Mouse (Mus musculus): ENCODE results near the gene Nfe2l1. TPM values are rescaled to one million over a fixed set of nuclear protein-coding genes. Genes with fewer than 3 reads are reported as not detected.
"Not testable (repeated sequence)": the region's sequence is repeated elsewhere in the genome, so short reads cannot be mapped to it uniquely, and the experiment has no call there.

The Nfe2l1 gene
- polyA plus RNA-seq, 1 experiment from 2014 or later, result 40.1 TPM

- H3K36me3 ChIP-seq (ENCODE audit: control insufficient read depth, insufficient read depth, low read length), result 0 out of 2 replicates have a peak, but pooled peaks cover 2% of the 10 kb centered on the region
- no peaks in the 10 kb centered on the region for H3K27me3 ChIP-seq (ENCODE audit: control insufficient read depth, insufficient read depth, low read length)
- no peak for ATAC-seq (ENCODE audit: low FRiP score, low TSS enrichment)
- DNase-seq, result no peak
- H3K9me3 ChIP-seq (ENCODE audit: control insufficient read depth, low read length), result no peaks in the 10 kb centered on the region
- 39% methylated on average over 9 of the region's 9 CpGs for WGBS
- no peak overlapping the region for H3K4me3 ChIP-seq (replicated peaks; ENCODE audit: low read depth, low read length)
- H3K27ac ChIP-seq (replicated peaks; ENCODE audit: low read depth, low read length), result no peak overlapping the region
- no peak overlapping the region for H3K9ac ChIP-seq (replicated peaks; ENCODE audit: low read length)
- no peak overlapping the region for H3K4me2 ChIP-seq (ENCODE audit: low read length)
- H3K4me1 ChIP-seq (ENCODE audit: control insufficient read depth, insufficient read depth, low read length), result peaks cover 11% of the 10 kb centered on the region
These were observed 42.9 kb downstream of the Nfe2l1 start for GRCm38 (mm10) chr11:96786731-96787450.

DNA sequence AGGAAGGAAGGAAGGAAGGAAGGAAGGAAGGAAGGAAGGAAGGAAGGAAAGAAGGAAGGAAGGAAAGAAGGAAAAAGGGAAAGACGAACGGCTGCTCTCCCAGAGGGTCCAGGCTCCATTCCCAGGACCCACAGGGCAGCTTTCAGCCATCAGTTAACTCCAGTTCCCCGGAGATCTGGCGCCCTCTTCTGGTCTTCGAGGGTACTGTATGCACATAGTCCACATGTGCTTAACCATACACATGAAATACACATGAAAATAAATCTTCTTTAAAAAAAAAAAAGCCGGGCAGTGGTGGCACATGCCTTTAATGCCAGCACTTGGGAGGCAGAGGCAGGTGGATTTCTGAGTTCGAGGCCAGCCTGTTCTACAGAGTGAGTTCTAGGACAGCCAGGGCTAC is 44.9 kb downstream of the Nfe2l1 start:
- WGBS, result 11% methylated on average over 7 of the region's 7 CpGs
- H3K4me1 ChIP-seq (ENCODE audit: control insufficient read depth, insufficient read depth, low read length); ATAC-seq (ENCODE audit: low FRiP score, low TSS enrichment): not testable (repeated sequence)

GRCm38 (mm10) chr11:96781425-96781824 is 48.3 kb downstream of the Nfe2l1 start:
- Histone ChIP-seq H3K9ac (replicated peaks; ENCODE audit: low read length) (no peak overlapping the region), H3K4me2 (ENCODE audit: low read length) (no peak overlapping the region), H3K36me3 (ENCODE audit: control insufficient read depth, insufficient read depth, low read length) (no peaks in the 10 kb centered on the region), H3K9me3 (ENCODE audit: control insufficient read depth, low read length) (no peaks in the 10 kb centered on the region), H3K27me3 (ENCODE audit: control insufficient read depth, insufficient read depth, low read length) (no peaks in the 10 kb centered on the region), H3K4me3 (replicated peaks; ENCODE audit: low read depth, low read length) (no peak overlapping the region), H3K27ac (replicated peaks; ENCODE audit: low read depth, low read length) (no peak overlapping the region), H3K4me1 (ENCODE audit: control insufficient read depth, insufficient read depth, low read length) (peaks cover 5% of the 10 kb centered on the region)
- 93% methylated on average over 2 of the region's 2 CpGs for WGBS
- ATAC-seq (ENCODE audit: low FRiP score, low TSS enrichment) (no peak), DNase-seq (no peak)

More for the DNA sequence above, 44.9 kb downstream of the Nfe2l1 start:
- peak; percentile 80 for DNase-seq
- H3K27ac ChIP-seq (replicated peaks; ENCODE audit: low read depth, low read length); H3K9ac ChIP-seq (replicated peaks; ENCODE audit: low read length); H3K4me3 ChIP-seq (replicated peaks; ENCODE audit: low read depth, low read length); H3K36me3 ChIP-seq (ENCODE audit: control insufficient read depth, insufficient read depth, low read length); H3K4me2 ChIP-seq (ENCODE audit: low read length); H3K9me3 ChIP-seq (ENCODE audit: control insufficient read depth, low read length); H3K27me3 ChIP-seq (ENCODE audit: control insufficient read depth, insufficient read depth, low read length): not testable (repeated sequence)

- Histone ChIP-seq H3K4me3 (replicated peaks; ENCODE audit: low read depth, low read length) (no peak overlapping the region), H3K9me3 (ENCODE audit: control insufficient read depth, low read length) (no peaks in the 10 kb centered on the region), H3K4me1 (ENCODE audit: control insufficient read depth, insufficient read depth, low read length) (peaks cover 8% of the 10 kb centered on the region), H3K9ac (replicated peaks; ENCODE audit: low read length) (no peak overlapping the region), H3K27me3 (ENCODE audit: control insufficient read depth, insufficient read depth, low read length) (no peaks in the 10 kb centered on the region), H3K36me3 (ENCODE audit: control insufficient read depth, insufficient read depth, low read length) (no peaks in the 10 kb centered on the region), H3K4me2 (ENCODE audit: low read length) (no peak overlapping the region), H3K27ac (replicated peaks; ENCODE audit: low read depth, low read length) (no peak overlapping the region)
- DNase-seq, result no peak
- no peak for ATAC-seq (ENCODE audit: low FRiP score, low TSS enrichment)
- 76% methylated on average over 5 of the region's 5 CpGs for WGBS
These were observed 49.5 kb downstream of the Nfe2l1 start for GRCm38 (mm10) chr11:96780306-96780705.

GRCm38 (mm10) chr11:96778061-96778627 is 51.6 kb downstream of the Nfe2l1 start:
- not testable (repeated sequence) for H3K36me3 ChIP-seq (ENCODE audit: control insufficient read depth, insufficient read depth, low read length); H3K4me1 ChIP-seq (ENCODE audit: control insufficient read depth, insufficient read depth, low read length); ATAC-seq (ENCODE audit: low FRiP score, low TSS enrichment); H3K9ac ChIP-seq (replicated peaks; ENCODE audit: low read length); H3K27me3 ChIP-seq (ENCODE audit: control insufficient read depth, insufficient read depth, low read length); H3K9me3 ChIP-seq (ENCODE audit: control insufficient read depth, low read length); DNase-seq
- peak overlapping the region; percentile 64 for H3K27ac ChIP-seq (replicated peaks; ENCODE audit: low read depth, low read length)
- 69% methylated on average over 10 of the region's 10 CpGs for WGBS
- H3K4me3 ChIP-seq (replicated peaks; ENCODE audit: low read depth, low read length), result peak overlapping the region; percentile 53
- peak overlapping the region; percentile 82 for H3K4me2 ChIP-seq (ENCODE audit: low read length)

GRCm38 (mm10) chr11:96776968-96777962 is 52.5 kb downstream of the Nfe2l1 start, which contains the start of gene Snx11:
Gene Snx11, minus strand, starts transcription at chr11:96777559.
- no peaks in the 10 kb centered on the region for H3K9me3 ChIP-seq (ENCODE audit: control insufficient read depth, low read length)
- ATAC-seq (ENCODE audit: low FRiP score, low TSS enrichment), result peak; percentile 98
- 1% methylated on average over 59 of the region's 59 CpGs for WGBS
- no peaks in the 10 kb centered on the region for H3K27me3 ChIP-seq (ENCODE audit: control insufficient read depth, insufficient read depth, low read length)
- H3K4me1 ChIP-seq (ENCODE audit: control insufficient read depth, insufficient read depth, low read length), result peaks cover 8% of the 10 kb centered on the region
- H3K4me3 ChIP-seq (replicated peaks; ENCODE audit: low read depth, low read length), result peak within 1 kb of the TSS; percentile 53
- peak; percentile 98 for DNase-seq
- peaks cover 18% of the 10 kb centered on the region for H3K36me3 ChIP-seq (ENCODE audit: control insufficient read depth, insufficient read depth, low read length)
- H3K4me2 ChIP-seq (ENCODE audit: low read length), result peak within 1 kb of the TSS; percentile 82
- peak within 1 kb of the TSS; percentile 64 for H3K27ac ChIP-seq (replicated peaks; ENCODE audit: low read depth, low read length)
- peak within 1 kb of the TSS; percentile 57 for H3K9ac ChIP-seq (replicated peaks; ENCODE audit: low read length)

DNA sequence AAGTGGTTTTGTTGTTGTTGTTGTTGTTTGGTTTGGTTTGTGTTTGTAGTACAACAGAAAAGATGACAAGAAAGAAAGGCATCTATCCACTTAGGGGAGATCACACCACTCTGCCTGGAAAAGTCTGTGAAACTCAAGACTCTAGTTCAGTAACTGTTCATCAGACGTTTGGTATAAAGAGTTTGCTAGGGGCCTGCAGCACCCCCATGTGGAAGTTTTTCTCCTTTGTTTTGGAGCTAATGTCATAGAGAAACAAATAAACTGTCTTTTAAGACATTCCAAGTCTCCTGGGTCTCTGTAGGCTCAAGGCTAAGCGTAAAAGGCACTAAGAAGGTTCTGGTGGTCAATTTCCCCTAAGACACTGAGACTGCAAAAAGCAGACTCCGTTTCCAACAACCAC is 53.7 kb downstream of the Nfe2l1 start:
- H3K9me3 ChIP-seq (ENCODE audit: control insufficient read depth, low read length), result no peaks in the 10 kb centered on the region
- H3K4me2 ChIP-seq (ENCODE audit: low read length), result peak overlapping the region; percentile 82
- no peak overlapping the region for H3K9ac ChIP-seq (replicated peaks; ENCODE audit: low read length)
- peak; percentile 28 for DNase-seq
- no peak for ATAC-seq (ENCODE audit: low FRiP score, low TSS enrichment)
- no peak overlapping the region for H3K27ac ChIP-seq (replicated peaks; ENCODE audit: low read depth, low read length)
- 54% methylated on average over 3 of the region's 3 CpGs for WGBS
- no peaks in the 10 kb centered on the region for H3K27me3 ChIP-seq (ENCODE audit: control insufficient read depth, insufficient read depth, low read length)
- H3K4me3 ChIP-seq (replicated peaks; ENCODE audit: low read depth, low read length), result peak overlapping the region; percentile 53; the same call in 1 of the 2 replicates
- peaks cover 30% of the 10 kb centered on the region for H3K36me3 ChIP-seq (ENCODE audit: control insufficient read depth, insufficient read depth, low read length)
- peaks cover 8% of the 10 kb centered on the region for H3K4me1 ChIP-seq (ENCODE audit: control insufficient read depth, insufficient read depth, low read length)

- H3K4me3 ChIP-seq (replicated peaks; ENCODE audit: low read depth, low read length), result no peak overlapping the region
These were observed 54.1 kb downstream of the Nfe2l1 start for GRCm38 (mm10) chr11:96775665-96776064.

More at GRCm38 (mm10) chr11:96775665-96776064, 54.1 kb downstream of the Nfe2l1 start:
- Histone ChIP-seq H3K4me2 (ENCODE audit: low read length) (peak overlapping the region; percentile 82; the same call in 1 of the 2 replicates), H3K36me3 (ENCODE audit: control insufficient read depth, insufficient read depth, low read length) (peaks cover 34% of the 10 kb centered on the region), H3K9ac (replicated peaks; ENCODE audit: low read length) (no peak overlapping the region), H3K4me1 (ENCODE audit: control insufficient read depth, insufficient read depth, low read length) (peaks cover 8% of the 10 kb centered on the region), H3K9me3 (ENCODE audit: control insufficient read depth, low read length) (no peaks in the 10 kb centered on the region), H3K27ac (replicated peaks; ENCODE audit: low read depth, low read length) (no peak overlapping the region), H3K27me3 (ENCODE audit: control insufficient read depth, insufficient read depth, low read length) (no peaks in the 10 kb centered on the region)
- ATAC-seq (ENCODE audit: low FRiP score, low TSS enrichment) (no peak), DNase-seq (no peak)
- 70% methylated on average over 7 of the region's 7 CpGs for WGBS

Data from midbrain, embryonic 14.5 days (tissue).